Mouse (Mus musculus) midbrain, embryonic 12.5 days (tissue): ENCODE measurements around the gene Clcnka. TPM values are rescaled to one million over a fixed set of nuclear protein-coding genes. Genes with fewer than 3 reads are reported as not detected.

ENCODE experiments used
- ATAC-seq: fragments of 200-750 bp; cut with Nextera tagmentation; 2 replicates; pipeline ENCODE4 v1.8.0; 2017; ENCODE audit warnings: low read depth, moderate TSS enrichment, moderate library complexity; ENCODE audit not compliant: low FRiP score
- H3K27ac ChIP-seq: fragments of 300-500 bp; sonication (generic); replicated peaks from 2 replicates; pipeline ENCODE4 v1.5.1; 2016; ENCODE audit warnings: mild to moderate bottlenecking
- H3K27me3 ChIP-seq: fragments of 300-500 bp; sonication (generic); 2 replicates; pipeline ENCODE4 v1.6.1; 2016; ENCODE audit warnings: mild to moderate bottlenecking
- H3K36me3 ChIP-seq: fragments of 300-500 bp; sonication (generic); 2 replicates; pipeline ENCODE4 v1.6.1; 2016
- H3K4me1 ChIP-seq: fragments of 300-500 bp; sonication (generic); 2 replicates; pipeline ENCODE4 v1.6.1; 2016
- H3K4me2 ChIP-seq: fragments of 300-500 bp; sonication (generic); replicated peaks from 2 replicates; pipeline ENCODE4 v1.6.1; 2016; ENCODE audit warnings: mild to moderate bottlenecking, moderate library complexity
- H3K4me3 ChIP-seq: fragments of 300-500 bp; sonication (generic); 2 replicates; pipeline ENCODE4 v1.5.1; 2016; ENCODE audit warnings: mild to moderate bottlenecking
- H3K9ac ChIP-seq: fragments of 300-500 bp; sonication (generic); replicated peaks from 2 replicates; pipeline ENCODE4 v1.6.1; 2016; ENCODE audit warnings: mild to moderate bottlenecking, moderate library complexity
- H3K9me3 ChIP-seq: fragments of 300-500 bp; sonication (generic); 2 replicates; pipeline ENCODE4 v1.6.1; 2016; ENCODE audit warnings: mild to moderate bottlenecking
- WGBS: fragments of 180-500 bp; shearing (Covaris S2); methylation state at CpG from one replicate; pipeline ENCODE4 v1.1.7; 2016; 5-methylcytosine and 5-hydroxymethylcytosine counted together
- polyA plus RNA-seq: library from polyadenylated mRNA; unstranded; fragments of >200 nt; fragmentation: Nextera tagmentation; extraction: Ambion mirVana; gene quantifications from 2 replicates; pipeline ENCODE4 v1.2.1, GENCODE M21; 2016

Clcnka gene
- polyA plus RNA-seq, 1 experiment from 2014 or later, result not detected

DNA sequence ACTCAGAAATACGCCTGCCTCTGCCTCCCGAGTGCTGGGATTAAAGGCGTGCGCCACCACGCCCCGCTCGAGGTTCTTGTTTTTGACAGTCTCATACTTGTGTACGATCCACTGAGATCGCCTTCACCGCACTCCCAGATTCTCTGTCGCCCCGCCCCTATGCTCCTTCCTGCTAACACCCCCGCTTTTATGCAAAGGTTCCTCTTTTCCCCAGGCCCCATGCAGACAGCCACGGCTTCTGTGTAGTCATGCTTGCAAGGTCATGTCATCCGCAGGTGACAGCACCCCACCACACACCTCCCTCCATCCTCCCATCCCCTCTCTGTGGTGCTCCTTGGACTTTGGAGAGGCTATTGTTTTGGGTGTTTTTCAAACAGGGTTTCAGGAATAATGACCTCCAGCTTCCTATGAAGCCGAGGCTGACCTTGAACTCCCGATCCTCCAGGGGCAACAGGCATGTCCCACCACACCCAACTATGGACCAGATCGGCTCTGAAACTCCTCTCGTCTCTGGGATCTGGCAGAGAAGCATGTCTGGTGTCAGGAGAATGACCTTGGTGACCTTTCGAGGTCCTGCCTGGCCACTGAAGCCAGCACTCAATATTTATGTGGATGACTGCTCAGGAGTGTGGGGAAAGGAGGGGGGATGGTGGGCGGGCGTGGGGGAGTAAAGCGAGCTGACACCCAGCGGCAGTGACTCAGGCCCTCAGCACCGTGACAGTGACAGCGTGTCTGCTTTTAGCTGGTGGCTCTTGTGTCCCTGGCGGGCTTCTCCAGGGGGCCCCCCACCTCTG lies 21.1 kb upstream of the Clcnka start:
- H3K4me3 ChIP-seq, result no peak overlapping the region
- peaks cover 20% of the 10 kb centered on the region for H3K27me3 ChIP-seq
- no peak for ATAC-seq
- no peaks in the 10 kb centered on the region for H3K36me3 ChIP-seq
- no peaks in the 10 kb centered on the region for H3K4me1 ChIP-seq
- H3K9ac ChIP-seq, result no peak overlapping the region
- no peak overlapping the region for H3K27ac ChIP-seq
- no peak overlapping the region for H3K4me2 ChIP-seq
- WGBS, result 73% methylated on average over 27 of the region's 27 CpGs
- 0 out of 2 replicates have a peak, but pooled peaks cover 2% of the 10 kb centered on the region for H3K9me3 ChIP-seq

DNA sequence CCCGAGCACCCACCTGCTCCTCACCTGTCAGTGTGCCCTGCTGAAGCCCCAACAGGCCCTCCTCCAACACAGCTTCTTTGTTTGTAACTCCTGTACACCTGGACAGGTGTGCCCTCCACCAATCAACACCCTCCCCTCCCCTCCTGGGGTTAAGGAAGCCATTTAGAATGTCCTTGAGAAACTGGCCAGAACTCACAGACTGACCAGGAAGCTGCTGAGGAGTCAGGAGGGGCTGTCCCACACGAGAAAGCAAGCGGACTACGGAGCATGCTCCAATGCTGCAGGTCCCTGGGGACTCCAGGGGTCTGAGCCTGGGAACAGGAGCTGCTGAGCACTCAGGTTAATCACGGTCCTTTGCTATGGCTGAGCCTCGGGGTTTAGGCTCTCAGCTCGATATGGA lies 17.4 kb upstream of the Clcnka start, which contains the start of gene Clcnkb:
Gene Clcnkb, minus strand, starts transcription at position 91 of the 400 bp plus-strand sequence.
- no peak within 1 kb of the TSS for H3K9ac ChIP-seq
- no peak within 1 kb of the TSS for H3K27ac ChIP-seq
- no peaks in the 10 kb centered on the region for H3K36me3 ChIP-seq
- H3K4me3 ChIP-seq, result no peak within 1 kb of the TSS
- no peak for ATAC-seq
- H3K9me3 ChIP-seq, result 0 out of 2 replicates have a peak, but pooled peaks cover 2% of the 10 kb centered on the region
- peaks cover 11% of the 10 kb centered on the region; the same call in 1 of the 2 replicates for H3K27me3 ChIP-seq
- 67% methylated on average over 7 of the region's 7 CpGs for WGBS
- no peaks in the 10 kb centered on the region for H3K4me1 ChIP-seq
- H3K4me2 ChIP-seq, result no peak within 1 kb of the TSS

DNA sequence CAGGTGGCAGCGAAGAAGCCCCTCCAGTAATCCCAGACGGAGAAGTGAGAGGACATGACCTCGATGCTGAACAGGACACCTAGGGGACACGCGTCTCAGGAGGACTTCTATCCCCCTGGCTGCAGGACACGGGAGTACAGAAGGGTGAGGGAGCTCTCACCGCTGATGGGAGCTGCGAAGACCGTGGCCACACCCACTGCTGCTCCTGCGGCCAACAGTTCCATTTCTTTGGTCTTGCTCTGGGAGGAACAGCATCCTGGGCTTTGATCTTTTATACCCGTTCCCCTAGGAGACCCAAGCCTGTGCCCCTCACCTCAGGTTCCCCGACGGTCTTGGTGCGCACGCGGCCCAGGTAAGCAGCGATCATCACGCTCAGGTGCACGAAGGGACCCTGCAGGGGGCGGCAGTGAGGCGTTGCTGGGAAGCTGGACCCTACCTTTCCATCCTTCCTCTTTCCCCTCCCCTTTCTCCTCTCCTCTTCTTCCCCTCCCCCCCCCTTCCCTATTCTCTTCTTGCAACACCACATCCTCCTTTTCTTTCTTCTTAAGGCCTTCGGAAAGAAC lies 13.0 kb upstream of the Clcnka start:
- Histone ChIP-seq H3K27me3 (peaks cover 14% of the 10 kb centered on the region; the same call in 1 of the 2 replicates), H3K9ac (no peak overlapping the region), H3K4me1 (no peaks in the 10 kb centered on the region), H3K36me3 (no peaks in the 10 kb centered on the region), H3K4me3 (no peak overlapping the region), H3K27ac (no peak overlapping the region), H3K9me3 (0 out of 2 replicates have a peak, but pooled peaks cover 1% of the 10 kb centered on the region), H3K4me2 (no peak overlapping the region)
- WGBS, result 19% methylated on average over 22 of the region's 22 CpGs
- no peak for ATAC-seq

GRCm38 (mm10) chr4:141408577-141408976 lies 10.1 kb upstream of the Clcnka start:
- no peaks in the 10 kb centered on the region for H3K36me3 ChIP-seq
- no peak overlapping the region for H3K4me3 ChIP-seq
- ATAC-seq, result no peak
- H3K4me1 ChIP-seq, result peaks cover 3% of the 10 kb centered on the region; the same call in 1 of the 2 replicates
- H3K9ac ChIP-seq, result no peak overlapping the region
- no peak overlapping the region for H3K27ac ChIP-seq
- no peak overlapping the region for H3K4me2 ChIP-seq
- H3K9me3 ChIP-seq, result no peaks in the 10 kb centered on the region
- H3K27me3 ChIP-seq, result peaks cover 38% of the 10 kb centered on the region
- 93% methylated on average over 3 of the region's 3 CpGs for WGBS

GRCm38 (mm10) chr4:141406516-141407299 lies 8.2 kb upstream of the Clcnka start:
- no peak for ATAC-seq

DNA sequence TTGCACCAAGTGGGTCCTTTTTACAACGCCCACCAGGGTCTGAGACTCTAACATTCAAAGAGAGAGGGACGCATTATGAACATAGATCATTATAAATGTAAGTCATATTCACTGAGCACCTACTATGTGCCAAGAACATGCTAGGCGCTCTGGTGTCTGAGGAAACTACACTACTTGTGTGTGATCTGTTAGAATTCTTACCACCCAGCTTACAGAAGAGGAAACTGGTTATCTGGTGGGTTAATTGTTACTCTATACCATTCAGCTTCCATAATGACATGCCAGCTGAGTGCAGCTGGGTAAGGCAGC lies 6.7 kb upstream of the Clcnka start:
- ATAC-seq, result no peak
- Histone ChIP-seq H3K9ac (no peak overlapping the region), H3K4me3 (no peak overlapping the region), H3K36me3 (no peaks in the 10 kb centered on the region), H3K4me2 (no peak overlapping the region), H3K27ac (no peak overlapping the region), H3K4me1 (peaks cover 3% of the 10 kb centered on the region; the same call in 1 of the 2 replicates), H3K27me3 (peaks cover 28% of the 10 kb centered on the region), H3K9me3 (no peaks in the 10 kb centered on the region)
- 89% methylated on average over 3 of the region's 3 CpGs for WGBS

More at GRCm38 (mm10) chr4:141406516-141407299, 8.2 kb upstream of the Clcnka start:
- H3K27me3 ChIP-seq, result peaks cover 33% of the 10 kb centered on the region
- no peak overlapping the region for H3K9ac ChIP-seq
- H3K4me2 ChIP-seq, result no peak overlapping the region
- H3K4me1 ChIP-seq, result peaks cover 3% of the 10 kb centered on the region; the same call in 1 of the 2 replicates
- 44% methylated on average over 14 of the region's 14 CpGs for WGBS
- no peak overlapping the region for H3K27ac ChIP-seq
- no peaks in the 10 kb centered on the region for H3K36me3 ChIP-seq
- H3K4me3 ChIP-seq, result no peak overlapping the region
- no peaks in the 10 kb centered on the region for H3K9me3 ChIP-seq

- Histone ChIP-seq H3K27me3 (peaks cover 28% of the 10 kb centered on the region), H3K4me1 (peaks cover 3% of the 10 kb centered on the region; the same call in 1 of the 2 replicates), H3K27ac (no peak overlapping the region), H3K4me2 (peak overlapping the region; percentile 29; the same call in 1 of the 2 replicates), H3K9me3 (no peaks in the 10 kb centered on the region), H3K4me3 (no peak overlapping the region), H3K36me3 (no peaks in the 10 kb centered on the region), H3K9ac (peak overlapping the region; percentile 37; the same call in 1 of the 2 replicates)
- ATAC-seq, result peak; percentile 73
- 15% methylated on average over 15 of the region's 15 CpGs for WGBS
These were observed 6.2 kb upstream of the Clcnka start for GRCm38 (mm10) chr4:141404518-141405313.

GRCm38 (mm10) chr4:141400171-141400570 lies 1.6 kb upstream of the Clcnka start:
- no peak overlapping the region for H3K4me3 ChIP-seq
- H3K4me1 ChIP-seq, result peaks cover 3% of the 10 kb centered on the region; the same call in 1 of the 2 replicates
- no peak overlapping the region for H3K4me2 ChIP-seq
- no peak overlapping the region for H3K27ac ChIP-seq
- no peak overlapping the region for H3K9ac ChIP-seq
- 88% methylated on average over 15 of the region's 15 CpGs for WGBS
- H3K9me3 ChIP-seq, result no peaks in the 10 kb centered on the region
- H3K27me3 ChIP-seq, result peaks cover 47% of the 10 kb centered on the region
- no peaks in the 10 kb centered on the region for H3K36me3 ChIP-seq
- ATAC-seq, result no peak

- H3K27ac ChIP-seq, result no peak overlapping the region
- H3K36me3 ChIP-seq, result no peaks in the 10 kb centered on the region
- H3K4me1 ChIP-seq, result no peaks in the 10 kb centered on the region
- H3K4me2 ChIP-seq, result no peak overlapping the region
- ATAC-seq, result no peak
- H3K9ac ChIP-seq, result no peak overlapping the region
- no peak overlapping the region for H3K4me3 ChIP-seq
- 75% methylated on average over 12 of the region's 12 CpGs for WGBS
- H3K9me3 ChIP-seq, result no peaks in the 10 kb centered on the region
- peaks cover 41% of the 10 kb centered on the region; the same call in 1 of the 2 replicates for H3K27me3 ChIP-seq
These were observed 663 bp downstream of the Clcnka start for GRCm38 (mm10) chr4:141397861-141398260.

DNA sequence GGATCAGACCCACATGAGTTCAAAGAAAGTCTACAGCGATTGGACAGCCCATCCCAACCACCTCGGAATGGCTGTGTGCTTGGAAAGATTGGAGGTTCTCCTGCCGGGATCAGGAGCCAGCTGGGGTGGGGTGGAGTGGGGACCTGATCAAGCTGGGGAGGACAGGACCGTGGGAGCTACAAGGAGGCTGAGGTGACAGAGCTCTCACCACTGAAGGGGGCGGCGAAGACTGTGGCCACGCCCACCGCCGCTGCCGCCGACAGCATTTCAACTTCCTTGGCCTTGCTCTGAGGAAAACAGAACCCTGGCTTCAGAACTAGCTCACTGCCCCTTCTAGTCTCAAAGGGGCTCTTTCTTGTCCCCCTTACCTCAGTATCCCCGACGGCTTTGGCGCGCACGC lies 3.8 kb downstream of the Clcnka start:
- H3K27me3 ChIP-seq, result peaks cover 41% of the 10 kb centered on the region; the same call in 1 of the 2 replicates
- no peak overlapping the region for H3K27ac ChIP-seq
- no peak for ATAC-seq
- H3K36me3 ChIP-seq, result no peaks in the 10 kb centered on the region
- peak overlapping the region; percentile 26; the same call in 1 of the 2 replicates for H3K4me2 ChIP-seq
- peak overlapping the region; percentile 21; the same call in 1 of the 2 replicates for H3K9ac ChIP-seq
- H3K9me3 ChIP-seq, result no peaks in the 10 kb centered on the region
- no peaks in the 10 kb centered on the region for H3K4me1 ChIP-seq
- WGBS, result 19% methylated on average over 16 of the region's 16 CpGs
- no peak overlapping the region for H3K4me3 ChIP-seq

DNA sequence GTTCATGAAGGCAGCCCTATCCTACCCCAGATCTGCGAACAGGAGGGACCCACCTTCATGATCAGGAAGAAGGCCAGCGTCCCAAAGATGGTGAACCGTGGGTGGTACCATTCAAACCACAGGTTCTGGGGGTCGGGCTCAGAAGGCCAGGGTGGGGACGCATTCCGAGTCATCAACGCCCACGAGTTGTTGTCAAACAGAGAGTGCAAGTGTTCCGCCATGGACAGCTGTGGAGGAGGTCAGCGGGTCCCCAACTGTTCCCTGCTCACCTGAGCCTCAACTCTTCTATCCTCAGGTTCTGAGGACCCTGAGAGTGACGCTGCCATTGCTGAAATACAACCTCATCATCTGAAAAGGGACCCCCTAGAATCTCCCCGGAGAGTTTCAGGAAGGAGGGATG lies 7.2 kb downstream of the Clcnka start:
- H3K9me3 ChIP-seq, result no peaks in the 10 kb centered on the region
- H3K9ac ChIP-seq, result no peak overlapping the region
- H3K4me3 ChIP-seq, result no peak overlapping the region
- no peak overlapping the region for H3K27ac ChIP-seq
- H3K4me2 ChIP-seq, result no peak overlapping the region
- peaks cover 22% of the 10 kb centered on the region for H3K27me3 ChIP-seq
- ATAC-seq, result no peak
- 79% methylated on average over 12 of the region's 12 CpGs for WGBS
- no peaks in the 10 kb centered on the region for H3K4me1 ChIP-seq
- H3K36me3 ChIP-seq, result no peaks in the 10 kb centered on the region
